Mouse (Mus musculus) CH12.LX (cell line): Measurements from ENCODE around the gene Gm44579.

Source experiments
- CTCF ChIP-seq, 2 experiments: IDR thresholded peaks in 1 of 2; conservative IDR thresholded peaks in 1 of 2; 2 replicates each; pipeline ENCODE4 v1.5.1; 2011 to 2012; ENCODE audit warnings: low read depth in 2 of 2, low read length in 2 of 2, improper control_type of control experiment in 1 of 2, inconsistent platforms in 1 of 2, mild to moderate bottlenecking in 1 of 2, moderate library complexity in 1 of 2
- ETS1 ChIP-seq: conservative IDR thresholded peaks from 2 replicates; pipeline ENCODE4 v1.6.1; 2012; ENCODE audit warnings: low read depth, mild to moderate bottlenecking, inconsistent platforms, low read length, improper control_type of control experiment, moderate library complexity
- HCFC1 ChIP-seq: IDR thresholded peaks from 2 replicates; pipeline ENCODE4 v1.6.1; 2012; ENCODE audit warnings: low read depth, mild to moderate bottlenecking, inconsistent platforms, low read length, improper control_type of control experiment
- MAFK ChIP-seq: IDR thresholded peaks from 2 replicates; pipeline ENCODE4 v1.6.1; 2011; ENCODE audit warnings: low read length, improper control_type of control experiment; ENCODE audit not compliant: insufficient replicate concordance
- MAX ChIP-seq: IDR thresholded peaks from 2 replicates; pipeline ENCODE4 v1.6.1; 2011; ENCODE audit warnings: low read length, improper control_type of control experiment
- POLR2A ChIP-seq: IDR thresholded peaks from 2 replicates; pipeline ENCODE4 v1.6.1; 2011; ENCODE audit warnings: low read depth, mild to moderate bottlenecking, improper control_type of control experiment, low read length
- TCF12 ChIP-seq: IDR thresholded peaks from 2 replicates; pipeline ENCODE4 v1.6.1; 2014; ENCODE audit warnings: low read depth, mild to moderate bottlenecking, inconsistent platforms, low read length, improper control_type of control experiment

GRCm38 (mm10) chr15:98181856-98182570, 38.8 kb downstream of the Gm44579 start:
- TF ChIP-seq CTCF (conservative IDR thresholded peaks at IDR 0.05 in 1 of 2, IDR thresholded peaks at IDR 0.05 in 1 of 2; ENCODE audit: low read depth in 2 of 2, low read length in 2 of 2) (no peak), POLR2A (no peak), ETS1 (no peak), TCF12 (no peak), HCFC1 (no peak), MAFK (no peak), MAX (no peak)
